Mouse (Mus musculus) kidney, postnatal 25 days (tissue): Measurements from ENCODE around the gene Fggy.

Source experiments
- DNase-seq, 2 experiments: peaks; one replicate each; pipeline ENCODE4 v3.0.0; 2021; ENCODE audit warnings: mixed read lengths in 2 of 2

Fggy gene

GRCm38 (mm10) chr4:95666284-95666889, 109.1 kb downstream of the Fggy start:
- DNase-seq, result no peak

DNA sequence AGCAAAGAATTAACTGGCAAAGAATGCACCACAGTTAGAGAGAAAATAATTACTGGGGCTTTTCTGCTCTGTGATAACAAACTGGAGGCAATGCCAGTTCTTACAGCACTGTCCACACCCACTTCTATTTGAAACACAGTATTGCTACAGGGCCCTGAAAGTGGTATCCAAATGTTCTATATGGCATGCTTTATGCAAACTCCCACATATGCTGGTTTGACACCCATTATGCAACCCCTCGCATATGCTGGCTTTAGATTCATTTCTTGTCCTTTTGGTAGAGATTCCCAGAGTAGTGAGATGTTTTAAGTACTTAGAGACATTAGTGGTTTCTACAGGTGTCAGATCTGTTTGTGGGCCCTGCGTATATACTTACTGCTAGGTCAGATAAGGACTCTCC, 109.6 kb downstream of the Fggy start:
- no peak for DNase-seq

DNA sequence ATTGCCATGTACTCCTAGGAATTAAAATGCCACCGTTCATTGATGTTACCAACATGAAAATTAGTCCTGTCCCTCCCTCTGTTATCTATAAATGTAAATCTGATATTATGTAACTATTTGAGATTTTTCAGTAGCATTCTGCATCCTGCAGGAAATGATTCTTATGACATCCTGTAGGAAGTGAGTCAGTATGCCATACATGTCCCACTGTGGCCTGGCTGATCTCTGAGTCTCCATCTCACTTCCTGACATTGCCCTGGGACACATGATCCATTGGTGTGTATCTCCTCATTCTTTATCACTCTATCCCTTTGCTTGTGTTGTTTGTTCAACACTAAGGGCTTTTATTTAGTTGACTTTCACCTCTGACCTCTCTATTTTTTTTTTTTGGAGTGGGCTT, 110.3 kb downstream of the Fggy start:
- no peak for DNase-seq

GRCm38 (mm10) chr4:95668543-95668942, 111.2 kb downstream of the Fggy start:
- no peak for DNase-seq

DNA sequence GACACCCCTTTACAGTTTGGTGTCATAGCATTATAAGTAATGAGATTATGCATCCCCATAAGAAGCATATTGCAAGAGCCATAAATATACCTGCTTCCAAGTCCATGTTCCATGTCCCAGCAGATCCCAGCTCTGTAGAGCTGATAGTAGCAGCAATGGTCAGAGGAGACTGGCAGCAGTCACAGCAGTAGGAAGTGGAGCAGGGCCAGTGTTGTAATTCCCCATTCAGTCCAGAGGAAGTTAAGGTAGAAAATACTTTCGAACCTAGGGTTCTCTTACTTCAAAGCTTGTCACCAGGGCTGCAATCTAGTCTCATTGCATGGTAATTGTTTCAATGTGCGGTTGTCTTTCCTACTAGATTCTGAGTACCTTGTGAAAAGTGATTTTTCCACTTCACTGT, 112.0 kb downstream of the Fggy start:
- DNase-seq, result no peak

- no peak for DNase-seq
Observed at GRCm38 (mm10) chr4:95670559-95670958, 113.3 kb downstream of the Fggy start.

DNA sequence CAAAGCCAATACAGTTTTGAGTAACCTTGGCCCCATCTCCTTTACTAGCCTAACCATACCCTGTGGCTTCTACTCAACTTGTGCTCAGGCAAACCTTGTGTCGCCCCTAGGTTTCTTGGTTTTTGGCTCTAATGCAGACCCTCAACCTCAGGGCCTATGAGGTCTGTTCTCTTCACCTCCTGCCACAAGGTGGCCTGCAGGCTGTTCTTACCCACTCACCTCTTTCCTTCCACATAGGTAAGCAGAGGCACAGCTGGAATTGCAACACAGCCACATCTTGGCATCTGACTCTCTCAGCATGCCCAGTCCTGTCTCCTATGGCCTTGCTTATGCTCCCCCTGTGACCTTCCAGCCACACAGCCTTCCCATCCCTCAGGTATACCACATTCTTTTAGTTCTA, 114.7 kb downstream of the Fggy start:
- no peak for DNase-seq

GRCm38 (mm10) chr4:95676390-95676789, 119.1 kb downstream of the Fggy start:
- DNase-seq, result no peak

DNA sequence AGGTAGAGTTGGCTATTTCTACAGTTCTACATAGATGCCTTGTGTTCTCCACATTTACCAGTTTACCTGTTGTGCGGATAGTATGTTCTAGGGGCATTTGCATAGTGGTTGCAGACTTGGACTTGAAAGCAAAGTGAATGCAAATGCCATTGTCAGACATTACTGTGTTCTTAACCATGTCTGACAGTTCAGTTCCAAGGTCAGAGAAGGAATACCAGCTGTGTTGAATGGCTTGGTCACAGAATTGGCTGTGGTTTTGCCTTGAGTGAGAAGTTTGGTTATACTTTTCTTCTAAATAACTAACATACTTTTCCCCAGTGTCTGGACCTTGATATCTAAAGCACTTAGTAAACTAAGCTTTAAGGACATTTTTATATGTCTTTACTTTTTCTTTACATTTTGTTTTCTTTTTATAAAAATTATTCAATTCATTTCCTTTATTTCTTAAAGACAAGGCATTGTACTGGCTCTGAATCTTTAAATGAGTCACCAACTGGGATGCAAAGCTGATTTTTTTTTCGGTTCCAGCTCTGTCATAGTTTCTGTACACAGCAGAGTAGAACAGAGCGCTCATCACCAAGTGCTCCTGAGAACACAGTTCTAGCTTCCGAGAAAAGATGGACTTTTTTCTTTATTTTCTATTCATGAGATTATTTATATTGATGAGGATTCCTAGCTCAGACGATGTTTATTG, 123.6 kb downstream of the Fggy start:
- DNase-seq, result no peak

DNA sequence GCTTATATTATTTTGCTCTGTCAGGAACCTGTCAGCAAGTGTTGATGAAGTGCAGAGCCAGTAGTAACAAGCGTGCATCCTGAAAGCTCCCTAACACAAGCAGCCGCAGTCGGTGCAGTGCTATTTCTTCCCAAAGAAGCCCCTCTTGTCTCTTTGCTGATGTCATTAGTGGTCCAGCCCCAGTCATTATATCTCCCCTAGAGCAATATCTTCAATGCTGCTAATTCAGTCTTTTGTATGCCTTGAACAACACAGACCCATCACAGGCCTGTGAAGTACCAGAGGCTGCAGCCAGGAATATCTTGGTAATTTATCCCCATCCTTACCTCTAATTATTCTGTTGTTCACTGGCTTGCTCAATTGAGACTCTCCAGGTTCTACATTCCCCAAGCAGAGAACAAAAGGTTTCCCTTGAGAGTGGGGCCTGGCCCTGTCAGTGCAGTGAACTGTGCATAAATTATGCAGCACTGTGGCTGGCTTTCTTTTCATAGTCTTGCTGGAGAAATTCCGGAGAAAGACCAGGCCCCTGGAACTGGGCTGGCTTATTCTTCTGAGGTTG, 127.3 kb downstream of the Fggy start:
- DNase-seq, result peak; percentile 38 to 56

- DNase-seq, result no peak
Observed at GRCm38 (mm10) chr4:95686775-95687174, 129.5 kb downstream of the Fggy start.

DNA sequence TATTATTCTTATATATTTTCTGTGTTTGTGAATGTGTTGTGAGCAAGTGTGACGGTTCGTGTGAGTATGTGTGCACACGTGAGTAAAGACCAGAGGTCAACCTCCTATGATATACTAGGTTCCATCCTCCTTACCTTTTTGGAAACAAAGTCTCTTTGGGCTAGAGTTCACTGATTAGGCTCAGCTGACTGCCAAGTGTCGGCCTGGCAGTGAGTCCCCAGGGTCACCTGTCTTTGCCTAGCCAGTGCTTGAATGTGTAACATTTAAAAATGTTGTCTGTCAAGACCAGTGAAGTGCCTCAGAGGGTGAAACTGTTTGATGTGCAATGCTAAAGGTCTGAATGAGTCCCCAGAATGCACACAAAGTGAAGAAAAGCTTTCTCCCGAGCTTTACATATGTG, 130.0 kb downstream of the Fggy start:
- no peak for DNase-seq

- no peak for DNase-seq
Observed at GRCm38 (mm10) chr4:95688159-95688558, 130.9 kb downstream of the Fggy start.

DNA sequence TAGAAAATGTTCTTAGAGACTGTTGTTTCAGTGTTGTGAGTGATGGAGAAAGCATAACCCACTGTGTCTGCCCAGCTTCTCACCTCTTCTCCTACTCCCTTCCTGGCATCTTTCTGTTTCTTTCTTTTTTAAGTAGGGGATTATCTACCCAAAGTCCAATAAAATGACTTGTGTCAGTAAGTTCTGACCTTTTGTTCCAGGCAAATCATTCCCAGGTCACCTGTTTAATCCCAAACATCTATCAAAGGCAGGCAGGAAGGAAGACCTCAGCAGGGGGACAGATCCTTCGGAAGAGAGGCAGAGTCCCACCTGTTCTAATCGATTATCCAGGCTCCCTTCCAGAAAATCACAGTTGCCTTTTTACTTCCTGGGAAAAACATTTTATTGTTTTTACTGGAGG, 143.1 kb downstream of the Fggy start:
- no peak for DNase-seq

GRCm38 (mm10) chr4:95707941-95708897, 150.9 kb downstream of the Fggy start:
- DNase-seq, result peak; percentile 38

DNA sequence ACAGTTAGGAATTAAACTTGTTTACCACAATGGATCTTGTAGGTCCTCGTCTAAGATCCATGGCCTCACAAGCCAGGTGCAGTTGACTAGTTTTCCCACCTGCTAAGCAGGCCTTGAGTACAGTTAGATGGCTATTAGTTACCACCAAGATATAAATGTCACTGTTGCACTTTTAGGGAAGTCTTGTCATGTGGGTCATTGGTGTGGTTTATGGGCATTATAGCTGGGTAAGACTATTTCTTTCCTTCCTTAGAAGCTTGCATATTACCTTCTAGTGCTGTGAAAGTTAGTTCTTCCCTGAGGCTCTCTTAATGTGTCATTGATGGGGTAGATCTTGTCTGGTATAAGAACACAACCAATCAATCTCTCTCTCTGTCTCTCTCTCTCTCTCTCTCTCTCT, 152.4 kb downstream of the Fggy start:
- no peak for DNase-seq

DNA sequence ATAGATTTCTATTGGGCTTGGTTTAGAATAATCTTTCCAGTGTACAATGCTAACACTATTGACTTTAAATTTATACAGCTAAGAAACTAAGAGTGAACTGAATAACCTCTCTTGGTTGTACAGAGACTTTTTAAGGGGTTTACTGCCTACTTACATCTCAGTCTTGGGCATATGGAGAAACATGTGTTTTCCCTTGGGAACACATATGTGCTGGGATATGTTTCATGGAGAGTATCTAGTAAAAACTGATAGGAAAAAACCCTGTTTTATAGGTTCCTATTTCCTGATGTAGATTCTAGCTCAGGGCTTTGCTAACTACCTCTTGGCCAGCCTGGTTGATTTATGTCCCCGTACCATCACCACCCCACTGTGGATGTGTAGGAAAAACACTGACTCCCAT, 155.5 kb downstream of the Fggy start:
- no peak for DNase-seq

DNA sequence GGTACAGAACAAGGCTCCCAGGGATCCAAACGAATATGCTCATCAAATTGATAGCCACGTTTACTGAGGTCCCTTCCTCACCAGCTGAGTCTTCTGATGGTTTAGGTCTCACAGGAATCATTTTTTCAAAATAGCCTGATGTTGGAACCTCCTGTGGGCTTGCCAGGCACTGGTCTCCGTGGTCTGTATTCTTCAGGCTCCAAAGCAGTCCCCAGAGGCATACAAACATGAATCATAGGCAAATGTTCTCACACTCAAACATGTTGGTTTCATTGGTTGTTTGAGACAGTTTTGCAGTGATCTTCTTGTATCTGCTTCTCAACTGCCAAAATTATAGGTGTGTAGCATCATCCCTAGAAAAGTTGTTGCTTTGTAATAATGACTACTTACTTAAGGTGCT, 156.0 kb downstream of the Fggy start:
- DNase-seq, result no peak

DNA sequence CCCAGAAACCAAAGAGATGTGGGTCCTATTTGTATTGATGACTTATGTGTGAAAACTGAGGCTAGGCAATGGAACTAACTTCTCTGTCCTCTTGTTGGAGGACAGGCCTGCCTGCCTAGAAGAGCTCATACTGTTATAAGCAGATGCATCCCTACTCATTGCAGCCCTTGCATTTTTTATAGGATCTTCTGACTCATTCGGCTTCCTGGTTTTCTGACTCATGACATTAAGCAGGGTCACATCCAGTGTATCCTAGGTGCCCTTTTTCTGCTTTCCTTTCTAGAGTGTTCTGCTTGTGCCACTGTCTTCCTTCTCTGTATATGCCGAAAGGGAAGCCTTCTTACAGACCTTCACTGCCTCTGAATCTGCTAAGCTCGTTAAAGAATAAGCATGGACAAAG, 158.8 kb downstream of the Fggy start:
- DNase-seq, result no peak

GRCm38 (mm10) chr4:95723615-95724014, 166.3 kb downstream of the Fggy start:
- no peak for DNase-seq

- DNase-seq, result no peak
Observed at GRCm38 (mm10) chr4:95726361-95726760, 169.1 kb downstream of the Fggy start.

GRCm38 (mm10) chr4:95729142-95729826, 172.0 kb downstream of the Fggy start:
- DNase-seq, result no peak

- DNase-seq, result peak; percentile 59 to 62
Observed at GRCm38 (mm10) chr4:95731110-95731509, 173.8 kb downstream of the Fggy start.
